10 mouse cellular contexts compared by ENCODE assay signal in genomic region chr7:98391351-98391936, GRCm38 (mm10). TPM values are rescaled to one million over a fixed set of nuclear protein-coding genes. Genes with fewer than 3 reads are reported as not detected.
DNase-seq lines count a peak whose midpoint lies in the region; ATAC-seq and TF ChIP-seq lines count a peak whose summit lies in the region.
"Had no signal": no experiment of that assay in that cellular context is flagged by ENCODE, and none has a peak within 500 bp of the region (broad histone marks: within the 10 kb centered on the region; RNA-seq: fewer than 3 reads in every experiment).

No protein-coding gene starts in this region.

- H3K4me2 ChIP-seq in heart, postnatal 0 days (ENCODE audit: low read depth, low read length): no peak overlapping the region
- H3K4me2 ChIP-seq in liver, postnatal 0 days (ENCODE audit: low read depth, low read length): no peak overlapping the region
- H3K4me2 ChIP-seq in liver, embryonic 11.5 days: no peak overlapping the region
- H3K4me2 ChIP-seq in kidney, postnatal 0 days (ENCODE audit: low read length): no peak overlapping the region
- H3K4me2 ChIP-seq in midbrain, embryonic 14.5 days (ENCODE audit: low read length): no peak overlapping the region
- H3K4me2 ChIP-seq: liver, embryonic 15.5 days had no signal

- peak; percentile 66 for ATAC-seq in heart, postnatal 0 days (ENCODE audit: insufficient read depth, low read depth)
- no peak for ATAC-seq in liver, postnatal 0 days
- no peak for ATAC-seq in liver, embryonic 11.5 days (replicated peaks; ENCODE audit: low FRiP score)
- ATAC-seq in Patski: peak; percentile 89
- no peak for ATAC-seq in kidney, postnatal 0 days (replicated peaks; ENCODE audit: low FRiP score, low read depth)
- ATAC-seq in midbrain, embryonic 14.5 days (ENCODE audit: low FRiP score, low TSS enrichment): no peak

- no peak for TF ChIP-seq EP300 in heart, postnatal 0 days (IDR thresholded peaks at IDR 0.05; ENCODE audit: low read depth)
- no peak for TF ChIP-seq EP300 in heart, adult 2 months (IDR thresholded peaks at IDR 0.05; ENCODE audit: insufficient read depth, low read depth, low read length)
- TF ChIP-seq EP300 in liver, postnatal 0 days (IDR thresholded peaks at IDR 0.05; ENCODE audit: low read depth): no peak

- H3K27me3 ChIP-seq in heart, postnatal 0 days (ENCODE audit: control insufficient read depth, insufficient read depth, low read length): no peaks in the 10 kb centered on the region
- no peaks in the 10 kb centered on the region for H3K27me3 ChIP-seq in heart, adult 2 months (ENCODE audit: control insufficient read depth, insufficient read depth, low read length)
- H3K27me3 ChIP-seq in liver, postnatal 0 days (ENCODE audit: insufficient read depth, low read length): no peaks in the 10 kb centered on the region
- no peaks in the 10 kb centered on the region for H3K27me3 ChIP-seq in liver, embryonic 11.5 days (replicated peaks; ENCODE audit: control insufficient read depth, insufficient read depth, low read length)
- no peaks in the 10 kb centered on the region for H3K27me3 ChIP-seq in Patski
- H3K27me3 ChIP-seq in kidney, postnatal 0 days (ENCODE audit: insufficient read depth, low read length): no peaks in the 10 kb centered on the region
- H3K27me3 ChIP-seq in midbrain, embryonic 14.5 days (ENCODE audit: control insufficient read depth, insufficient read depth, low read length): no peaks in the 10 kb centered on the region
- H3K27me3 ChIP-seq: liver, embryonic 15.5 days had no signal

- no peaks in the 10 kb centered on the region for H3K36me3 ChIP-seq in heart, postnatal 0 days (replicated peaks; ENCODE audit: control insufficient read depth, insufficient read depth, low read length)
- H3K36me3 ChIP-seq in heart, adult 2 months (ENCODE audit: control insufficient read depth, insufficient read depth, low read length): no peaks in the 10 kb centered on the region
- H3K36me3 ChIP-seq in liver, postnatal 0 days (replicated peaks; ENCODE audit: insufficient read depth, low read length): no peaks in the 10 kb centered on the region
- H3K36me3 ChIP-seq in liver, embryonic 11.5 days (ENCODE audit: control insufficient read depth, insufficient read depth, low read length): no peaks in the 10 kb centered on the region
- no peaks in the 10 kb centered on the region for H3K36me3 ChIP-seq in kidney, postnatal 0 days (ENCODE audit: insufficient read depth, low read length)
- H3K36me3 ChIP-seq in midbrain, embryonic 14.5 days (ENCODE audit: control insufficient read depth, insufficient read depth, low read length): no peaks in the 10 kb centered on the region
- H3K36me3 ChIP-seq: liver, embryonic 15.5 days had no signal

- no peak overlapping the region for H3K9ac ChIP-seq in heart, postnatal 0 days (replicated peaks; ENCODE audit: low read depth, low read length)
- H3K9ac ChIP-seq in heart, adult 2 months (ENCODE audit: low read depth, low read length): no peak overlapping the region
- H3K9ac ChIP-seq in liver, postnatal 0 days (replicated peaks): no peak overlapping the region
- no peak overlapping the region for H3K9ac ChIP-seq in liver, embryonic 11.5 days (ENCODE audit: low read depth, low read length)
- H3K9ac ChIP-seq in kidney, postnatal 0 days (ENCODE audit: low read depth, low read length): no peak overlapping the region
- no peak overlapping the region for H3K9ac ChIP-seq in midbrain, embryonic 14.5 days (replicated peaks; ENCODE audit: low read length)
- H3K9ac ChIP-seq: liver, embryonic 15.5 days had no signal

- H3K4me1 ChIP-seq in heart, postnatal 0 days (ENCODE audit: control insufficient read depth, insufficient read depth): 0 out of 2 replicates have a peak, but pooled peaks cover 3% of the 10 kb centered on the region
- peaks cover 1% of the 10 kb centered on the region; the same call in 1 of the 2 replicates for H3K4me1 ChIP-seq in heart, adult 2 months (ENCODE audit: control insufficient read depth, insufficient read depth, low read length)
- H3K4me1 ChIP-seq in liver, postnatal 0 days (ENCODE audit: insufficient read depth): peaks cover 10% of the 10 kb centered on the region; the same call in 1 of the 2 replicates
- H3K4me1 ChIP-seq in liver, embryonic 11.5 days (replicated peaks; ENCODE audit: control insufficient read depth, insufficient read depth, low read length): no peaks in the 10 kb centered on the region
- no peaks in the 10 kb centered on the region for H3K4me1 ChIP-seq in kidney, postnatal 0 days (replicated peaks; ENCODE audit: insufficient read depth, low read length)
- no peaks in the 10 kb centered on the region for H3K4me1 ChIP-seq in midbrain, embryonic 14.5 days (ENCODE audit: control insufficient read depth, insufficient read depth, low read length)
- H3K4me1 ChIP-seq: liver, embryonic 15.5 days had no signal

- 55% methylated on average over 7 of the region's 7 CpGs for WGBS in heart, postnatal 0 days
- WGBS in heart, adult 2 months: 50% methylated on average over 7 of the region's 7 CpGs
- WGBS in liver, postnatal 0 days (ENCODE audit: insufficient replicate concordance): 66% methylated on average over 7 of the region's 7 CpGs
- WGBS in liver, embryonic 11.5 days: 78% methylated on average over 7 of the region's 7 CpGs
- WGBS in kidney, postnatal 0 days: 55% methylated on average over 7 of the region's 7 CpGs
- 87% methylated on average over 7 of the region's 7 CpGs for WGBS in midbrain, embryonic 14.5 days

- TF ChIP-seq POLR2A in heart, adult 2 months (IDR thresholded peaks at IDR 0.05; ENCODE audit: insufficient read depth, low read depth, low read length): no peak

- H3K9me3 ChIP-seq in heart, postnatal 0 days (replicated peaks; ENCODE audit: control insufficient read depth, low read length): no peaks in the 10 kb centered on the region
- H3K9me3 ChIP-seq in liver, postnatal 0 days (ENCODE audit: low read length): no peaks in the 10 kb centered on the region
- no peaks in the 10 kb centered on the region for H3K9me3 ChIP-seq in liver, embryonic 11.5 days (ENCODE audit: control insufficient read depth, low read length)
- no peaks in the 10 kb centered on the region for H3K9me3 ChIP-seq in kidney, postnatal 0 days (replicated peaks; ENCODE audit: low read length)
- no peaks in the 10 kb centered on the region for H3K9me3 ChIP-seq in midbrain, embryonic 14.5 days (ENCODE audit: control insufficient read depth, low read length)
- H3K9me3 ChIP-seq: liver, embryonic 15.5 days had no signal

- H3K79me2 ChIP-seq in heart, adult 2 months (replicated peaks; ENCODE audit: control insufficient read depth, insufficient read depth, low read length): no peaks in the 10 kb centered on the region

- in situ Hi-C loops in Patski (cut with MboI; ENCODE audit: low pct_unique_long_range_greater_than_20kb): no loop called here

- H3K4me3 ChIP-seq in heart, postnatal 0 days (ENCODE audit: low read depth, low read length): no peak overlapping the region
- H3K4me3 ChIP-seq in heart, adult 2 months: no peak overlapping the region
- H3K4me3 ChIP-seq in liver, postnatal 0 days (ENCODE audit: low read depth, low read length): no peak overlapping the region
- no peak overlapping the region for H3K4me3 ChIP-seq in liver, embryonic 11.5 days (ENCODE audit: low read depth, low read length)
- H3K4me3 ChIP-seq in kidney, postnatal 0 days (replicated peaks; ENCODE audit: low read depth, low read length): no peak overlapping the region
- H3K4me3 ChIP-seq in midbrain, embryonic 14.5 days (replicated peaks; ENCODE audit: low read depth, low read length): no peak overlapping the region
- H3K4me3 ChIP-seq: liver, embryonic 15.5 days had no signal

- POLR2A ChIA-PET in Patski (lab: Charles Lee): interaction anchor here (0.6 to 1.5 kb wide), 2 partner anchors 13 to 25 kb away, joined by 3 read pairs; no protein-coding TSS in a partner anchor

- intact Hi-C loops in heart, adult 2 months (cut with DNase I): no loop called here

- TF ChIP-seq CTCF in heart, postnatal 0 days (IDR thresholded peaks at IDR 0.05; ENCODE audit: low read depth): no peak
- TF ChIP-seq CTCF in heart, adult 2 months (IDR thresholded peaks at IDR 0.05): no peak
- TF ChIP-seq CTCF in liver, postnatal 0 days (IDR thresholded peaks at IDR 0.05; ENCODE audit: low read depth): no peak
- TF ChIP-seq CTCF in Patski (IDR thresholded peaks at IDR 0.05): no peak
- TF ChIP-seq CTCF in kidney, postnatal 0 days (IDR thresholded peaks at IDR 0.05; ENCODE audit: low read depth): no peak

- peak; percentile 46 for DNase-seq in heart, postnatal 0 days (ENCODE audit: low spot score)
- no peak for DNase-seq in heart, adult 2 months
- no peak for DNase-seq in liver, postnatal 0 days
- DNase-seq in liver, embryonic 11.5 days (ENCODE audit: low spot score): no peak
- DNase-seq in Patski (ENCODE audit: low read depth, low spot score): peak; percentile 99
- DNase-seq in kidney, postnatal 0 days (ENCODE audit: low spot score): peak; percentile 85
- no peak for DNase-seq in midbrain, embryonic 14.5 days
- no peak for DNase-seq in thymus, postnatal 10 days (ENCODE audit: low spot score in 2 of 2)

- H3K27ac ChIP-seq in heart, postnatal 0 days (ENCODE audit: low read depth): no peak overlapping the region
- no peak overlapping the region for H3K27ac ChIP-seq in heart, adult 2 months
- H3K27ac ChIP-seq in liver, postnatal 0 days (ENCODE audit: low read depth): peak overlapping the region; percentile 52
- H3K27ac ChIP-seq in liver, embryonic 11.5 days (ENCODE audit: low read depth, low read length): no peak overlapping the region
- H3K27ac ChIP-seq in kidney, postnatal 0 days: no peak overlapping the region
- H3K27ac ChIP-seq in midbrain, embryonic 14.5 days (replicated peaks; ENCODE audit: low read depth, low read length): no peak overlapping the region
- H3K27ac ChIP-seq: liver, embryonic 15.5 days had no signal

- CTCF ChIA-PET in Patski (lab: Charles Lee): interaction anchor here (0.9 to 1.7 kb wide), 4 partner anchors 12 to 43 kb away, joined by 3 to 6 read pairs (median 3); no protein-coding TSS in a partner anchor

RNA-seq across cellular contexts. Expression of gene Tsku, which starts 30.3 kb away (rescaled TPM):
- total RNA-seq in heart, postnatal 0 days (2014; rRNA removed; ENCODE audit: low replicate concordance): 4.0 and 7.1 TPM in 2 replicates
- 3.3 and 3.7 TPM in 2 replicates for polyA plus RNA-seq in heart, postnatal 0 days (2015; fragmentation: Nextera tagmentation; extraction: Ambion mirVana)
- total RNA-seq in heart, adult 2 months (2021): 1 to 10 TPM; 2.2 to 2.5 TPM
- polyA plus RNA-seq in heart, adult 2 months (2012; rRNA removed): 4.9 and 5.9 TPM in 2 replicates
- 8.3 and 18.9 TPM in 2 replicates for polyA plus RNA-seq in liver, postnatal 0 days (2015; fragmentation: Nextera tagmentation; extraction: Ambion mirVana)
- polyA plus RNA-seq in liver, embryonic 11.5 days (2014; fragmentation: Nextera tagmentation; extraction: Ambion mirVana): 4.3 and 4.8 TPM in 2 replicates
- 22.5 TPM for polyA plus RNA-seq in Patski (2021)
- 7.1 and 8.3 TPM in 2 replicates for polyA plus RNA-seq in kidney, postnatal 0 days (2015; fragmentation: Nextera tagmentation; extraction: Ambion mirVana)
- polyA plus RNA-seq in midbrain, embryonic 14.5 days (2014; fragmentation: Nextera tagmentation; extraction: Ambion mirVana): 8.2 and 10.3 TPM in 2 replicates
- total RNA-seq: neutrophil, adult 5-6 weeks had no signal

RNA-seq across cellular contexts. Expression of gene Gucy2d, which starts 48.8 kb away (rescaled TPM):
- not detected in 2 replicates for total RNA-seq in heart, postnatal 0 days (2014; rRNA removed; ENCODE audit: low replicate concordance)
- 0.08 TPM in 2 replicates for polyA plus RNA-seq in heart, postnatal 0 days (2015; fragmentation: Nextera tagmentation; extraction: Ambion mirVana)
- under 1 TPM in 1 of 2 experiments, not detected in 1; 0.21 TPM for total RNA-seq in heart, adult 2 months (2021)
- polyA plus RNA-seq in heart, adult 2 months (2012; rRNA removed): 0.20 TPM in 1 of 2 replicates, not detected in the other
- polyA plus RNA-seq in liver, postnatal 0 days (2015; fragmentation: Nextera tagmentation; extraction: Ambion mirVana): not detected in 2 replicates
- polyA plus RNA-seq in liver, embryonic 11.5 days (2014; fragmentation: Nextera tagmentation; extraction: Ambion mirVana): not detected in 2 replicates
- polyA plus RNA-seq in Patski (2021): not detected
- polyA plus RNA-seq in kidney, postnatal 0 days (2015; fragmentation: Nextera tagmentation; extraction: Ambion mirVana): not detected in 2 replicates
- polyA plus RNA-seq in midbrain, embryonic 14.5 days (2014; fragmentation: Nextera tagmentation; extraction: Ambion mirVana): 0.18 TPM in 1 of 2 replicates, not detected in the other
- total RNA-seq: neutrophil, adult 5-6 weeks had no signal
- polyA plus RNA-seq: liver, embryonic 15.5 days had no signal

Comparison
In these comparisons a context has a peak if more than half of its experiments do, and no peak if none do; other contexts are left out.
1. DNase-seq: peak in heart, postnatal 0 days (single experiment), Patski (single experiment) and kidney, postnatal 0 days (single experiment); none in heart, adult 2 months (0 of 2), liver, postnatal 0 days (single experiment), liver, embryonic 11.5 days (single experiment), midbrain, embryonic 14.5 days (single experiment) and thymus, postnatal 10 days (0 of 2).
2. ATAC-seq: peak in heart, postnatal 0 days (single experiment) and Patski (single experiment); none in liver, postnatal 0 days (single experiment), liver, embryonic 11.5 days (single experiment), kidney, postnatal 0 days (single experiment) and midbrain, embryonic 14.5 days (single experiment).